Mouse (Mus musculus) G1E (cell line): ENCODE measurements around the gene Sema5a. TPM values are rescaled to one million over a fixed set of nuclear protein-coding genes. Genes with fewer than 3 reads are reported as not detected.

ENCODE experiments used
- ATAC-seq: 2 replicates; pipeline ENCODE4 v1.8.0; 2016; ENCODE audit warnings: mild to moderate bottlenecking; ENCODE audit not compliant: insufficient number of reproducible peaks, poor library complexity, low FRiP score, severe bottlenecking; ENCODE audit errors: extremely low read depth
- DNase-seq: peaks from one replicate; pipeline ENCODE4 v3.0.0; 2012; ENCODE audit warnings: low spot score
- H3K27me3 ChIP-seq: 2 replicates; pipeline ENCODE4 v1.6.1; 2012; ENCODE audit warnings: mild to moderate bottlenecking, low read length, inconsistent platforms; ENCODE audit not compliant: insufficient read depth
- H3K36me3 ChIP-seq: replicated peaks from 2 replicates; pipeline ENCODE3; 2012; ENCODE audit warnings: mild to moderate bottlenecking, inconsistent platforms
- H3K4me1 ChIP-seq: 2 replicates; pipeline ENCODE4 v1.6.1; 2012; ENCODE audit warnings: low read depth, low read length, inconsistent platforms, mixed read lengths; ENCODE audit not compliant: insufficient read depth
- H3K4me3 ChIP-seq: 2 replicates; pipeline ENCODE4 v1.5.1; 2012; ENCODE audit warnings: low read depth, mild to moderate bottlenecking, inconsistent platforms, low read length, moderate library complexity, mixed read lengths
- H3K9me3 ChIP-seq: replicated peaks from 2 replicates; pipeline ENCODE4 v1.6.1; 2012; ENCODE audit warnings: inconsistent platforms
- CTCF ChIP-seq: IDR thresholded peaks from 2 replicates; pipeline ENCODE4 v1.5.1; 2012; ENCODE audit warnings: low read depth, low read length, inconsistent platforms, mixed read lengths
- GATA1 ChIP-seq: IDR thresholded peaks from 2 replicates; pipeline ENCODE4 v1.6.1; 2012; ENCODE audit warnings: borderline replicate concordance, low read length, inconsistent platforms, mixed read lengths
- GATA2 ChIP-seq: IDR thresholded peaks from 2 replicates; pipeline ENCODE4 v1.6.1; 2012; ENCODE audit warnings: low read depth, low read length, inconsistent platforms, borderline replicate concordance
- POLR2AphosphoS5 ChIP-seq: IDR thresholded peaks from 2 replicates; pipeline ENCODE4 v1.6.1; 2012; ENCODE audit warnings: low read depth, low read length, inconsistent platforms; ENCODE audit not compliant: insufficient replicate concordance
- TAL1 ChIP-seq: conservative IDR thresholded peaks from 2 replicates; pipeline ENCODE4 v1.6.1; 2012; ENCODE audit warnings: low read depth, low read length, inconsistent platforms, mixed read lengths
- polyA plus RNA-seq: library from polyadenylated mRNA; stranded (reverse); fragments of >175 nt; gene quantifications from 2 replicates; pipeline ENCODE4 v1.2.3, GENCODE M21; 2012
- total RNA-seq, 2 experiments: library from RNA; stranded (forward) in 1 of 2; stranded (reverse) in 1 of 2; fragments of 200-1000 nt in 1 of 2; fragments of >200 nt in 1 of 2; fragmentation: Nextera tagmentation in 1 of 2; gene quantifications; 2 replicates each; pipeline ENCODE4 v1.2.3; 2014 to 2017

Sema5a gene
- total and polyA plus RNA-seq, 3 experiments, result 0.33 TPM; not detected in 2

DNA sequence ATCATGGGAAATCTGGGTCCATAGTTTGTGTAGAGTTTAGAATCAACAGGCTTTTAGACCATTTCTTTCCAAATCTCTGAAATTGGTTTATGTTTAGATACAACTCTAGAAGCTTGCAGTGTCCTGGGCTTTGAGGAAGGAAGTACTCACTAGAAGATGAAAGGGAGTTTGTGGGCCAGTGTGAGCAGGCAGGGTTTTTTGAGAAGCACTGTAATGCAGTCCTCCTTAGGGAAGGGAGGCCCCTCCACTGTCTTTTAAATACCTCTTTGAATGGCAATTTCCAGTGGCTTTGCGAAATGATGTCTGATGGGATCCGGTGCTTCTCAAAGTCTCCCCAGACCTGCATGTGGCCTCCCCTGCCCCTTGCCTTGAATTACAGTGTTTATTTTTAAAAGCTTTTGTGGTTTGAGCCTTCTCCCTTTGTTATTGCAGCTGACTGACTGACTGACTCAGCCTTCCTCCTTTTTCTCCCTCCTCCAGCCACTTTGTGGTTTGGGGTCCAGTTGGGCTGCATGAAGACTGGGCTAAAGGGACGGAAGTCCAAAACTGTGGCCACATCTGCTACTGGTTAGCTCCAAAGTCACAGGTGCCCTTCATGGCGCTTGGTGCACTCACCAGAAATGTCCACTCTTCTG, 83.9 kb downstream of the Sema5a start:
- ATAC-seq (no peak), DNase-seq (no peak)
- Histone ChIP-seq H3K27me3 (no peaks in the 10 kb centered on the region), H3K4me3 (no peak overlapping the region), H3K4me1 (no peaks in the 10 kb centered on the region), H3K9me3 (no peaks in the 10 kb centered on the region), H3K36me3 (no peaks in the 10 kb centered on the region)
- TF ChIP-seq GATA2 (no peak), GATA1 (no peak)

DNA sequence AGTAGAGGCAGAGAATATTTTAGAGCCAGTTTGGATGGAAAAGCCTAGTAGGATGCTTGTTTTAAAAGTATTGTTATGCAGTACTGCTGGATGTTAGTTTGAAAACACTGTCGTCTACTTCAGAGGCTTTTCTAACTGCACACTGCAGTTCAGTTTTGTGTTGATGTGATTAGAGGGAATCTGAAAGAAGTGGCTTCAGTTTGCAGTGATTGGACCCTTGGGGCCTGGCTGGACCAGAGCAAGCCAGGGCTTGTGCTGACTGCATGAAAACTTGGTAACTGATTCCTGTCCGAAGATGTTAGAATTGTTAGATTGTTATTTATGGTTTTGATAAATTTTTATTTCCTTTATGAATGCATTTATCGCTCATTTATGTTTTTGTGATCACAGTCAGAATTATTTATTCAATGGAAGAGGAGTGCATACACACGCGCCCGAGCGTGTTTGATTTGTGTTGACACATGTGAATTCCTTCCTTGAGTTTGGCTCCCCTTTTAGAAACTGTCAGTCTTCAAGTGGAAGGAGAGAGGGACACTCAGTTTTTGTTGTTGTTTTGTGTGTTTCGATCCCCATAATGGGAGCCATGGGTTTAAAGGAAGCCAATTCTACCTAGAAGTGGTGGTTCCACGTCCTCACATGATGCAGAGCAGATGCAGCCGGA, 85.2 kb downstream of the Sema5a start:
- Histone ChIP-seq H3K9me3 (no peaks in the 10 kb centered on the region), H3K27me3 (no peaks in the 10 kb centered on the region), H3K4me1 (no peaks in the 10 kb centered on the region), H3K4me3 (no peak overlapping the region), H3K36me3 (no peaks in the 10 kb centered on the region)
- ATAC-seq (no peak), DNase-seq (no peak)
- TF ChIP-seq CTCF (no peak), GATA2 (no peak), TAL1 (no peak), GATA1 (no peak), POLR2AphosphoS5 (no peak)

GRCm38 (mm10) chr15:32330427-32330826, 85.8 kb downstream of the Sema5a start:
- H3K27me3 ChIP-seq, result no peaks in the 10 kb centered on the region
- no peak for ATAC-seq
- H3K4me3 ChIP-seq, result no peak overlapping the region
- H3K36me3 ChIP-seq, result no peaks in the 10 kb centered on the region
- TF ChIP-seq TAL1, result no peak
- no peaks in the 10 kb centered on the region for H3K9me3 ChIP-seq
- H3K4me1 ChIP-seq, result no peaks in the 10 kb centered on the region
- DNase-seq, result no peak

DNA sequence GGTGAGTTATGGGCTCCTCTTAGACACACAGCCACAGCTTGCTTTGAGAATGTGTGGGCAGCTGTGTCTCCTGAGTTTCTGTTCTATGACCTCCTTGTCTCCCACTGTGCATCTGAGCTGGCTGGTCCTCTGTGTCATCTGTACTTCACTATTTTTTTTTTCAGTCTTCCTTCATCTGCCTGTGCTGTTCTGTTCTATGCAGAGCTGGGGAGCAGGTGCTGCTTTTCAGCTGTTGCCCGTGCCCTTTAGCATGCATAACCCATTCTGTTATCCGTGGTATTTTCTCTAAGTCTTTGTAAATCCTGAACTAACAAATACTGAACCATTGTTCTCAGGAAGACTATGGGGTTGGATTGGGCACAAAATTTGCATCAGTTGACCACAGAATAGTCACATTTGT, 86.4 kb downstream of the Sema5a start:
- DNase-seq, result no peak
- H3K27me3 ChIP-seq, result no peaks in the 10 kb centered on the region
- no peaks in the 10 kb centered on the region for H3K4me1 ChIP-seq
- H3K36me3 ChIP-seq, result no peaks in the 10 kb centered on the region
- ATAC-seq, result no peak
- no peak for TF ChIP-seq GATA2
- no peak for TF ChIP-seq GATA1
- no peak for TF ChIP-seq CTCF
- TF ChIP-seq POLR2AphosphoS5, result no peak
- no peak for TF ChIP-seq TAL1
- H3K9me3 ChIP-seq, result no peaks in the 10 kb centered on the region
- no peak overlapping the region for H3K4me3 ChIP-seq

GRCm38 (mm10) chr15:32333456-32333855, 88.8 kb downstream of the Sema5a start:
- DNase-seq (no peak), ATAC-seq (no peak)

DNA sequence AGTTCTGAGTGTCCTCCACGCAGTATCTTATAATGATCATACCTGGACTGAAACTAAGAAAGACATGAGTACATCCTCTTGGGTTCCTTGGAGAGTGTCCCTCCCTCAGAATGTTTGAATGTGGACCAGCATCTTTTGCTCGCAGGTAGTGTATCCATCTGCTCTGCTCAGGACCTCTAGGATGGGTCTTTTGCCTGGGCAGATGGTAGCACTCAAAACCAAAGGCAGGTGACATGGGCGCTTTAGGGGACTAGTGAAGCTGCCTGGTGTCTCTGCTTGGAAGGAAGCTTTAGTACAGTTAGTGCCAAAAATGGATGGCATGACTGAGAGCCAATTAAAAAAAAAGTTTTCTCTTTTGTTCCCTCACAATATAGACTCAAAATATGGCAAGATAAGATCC, 93.2 kb downstream of the Sema5a start:
- H3K36me3 ChIP-seq, result no peaks in the 10 kb centered on the region
- DNase-seq, result no peak
- no peak overlapping the region for H3K4me3 ChIP-seq
- H3K27me3 ChIP-seq, result no peaks in the 10 kb centered on the region
- TF ChIP-seq POLR2AphosphoS5 (no peak), CTCF (no peak), TAL1 (no peak), GATA2 (no peak), GATA1 (no peak)
- H3K4me1 ChIP-seq, result no peaks in the 10 kb centered on the region
- no peak for ATAC-seq
- H3K9me3 ChIP-seq, result no peaks in the 10 kb centered on the region

More at GRCm38 (mm10) chr15:32333456-32333855, 88.8 kb downstream of the Sema5a start:
- no peak overlapping the region for H3K4me3 ChIP-seq
- H3K27me3 ChIP-seq, result no peaks in the 10 kb centered on the region
- no peaks in the 10 kb centered on the region for H3K9me3 ChIP-seq
- no peaks in the 10 kb centered on the region for H3K4me1 ChIP-seq
- TF ChIP-seq CTCF, result no peak
- TF ChIP-seq GATA2, result no peak
- TF ChIP-seq GATA1, result no peak
- no peak for TF ChIP-seq TAL1
- TF ChIP-seq POLR2AphosphoS5, result no peak
- no peaks in the 10 kb centered on the region for H3K36me3 ChIP-seq

DNA sequence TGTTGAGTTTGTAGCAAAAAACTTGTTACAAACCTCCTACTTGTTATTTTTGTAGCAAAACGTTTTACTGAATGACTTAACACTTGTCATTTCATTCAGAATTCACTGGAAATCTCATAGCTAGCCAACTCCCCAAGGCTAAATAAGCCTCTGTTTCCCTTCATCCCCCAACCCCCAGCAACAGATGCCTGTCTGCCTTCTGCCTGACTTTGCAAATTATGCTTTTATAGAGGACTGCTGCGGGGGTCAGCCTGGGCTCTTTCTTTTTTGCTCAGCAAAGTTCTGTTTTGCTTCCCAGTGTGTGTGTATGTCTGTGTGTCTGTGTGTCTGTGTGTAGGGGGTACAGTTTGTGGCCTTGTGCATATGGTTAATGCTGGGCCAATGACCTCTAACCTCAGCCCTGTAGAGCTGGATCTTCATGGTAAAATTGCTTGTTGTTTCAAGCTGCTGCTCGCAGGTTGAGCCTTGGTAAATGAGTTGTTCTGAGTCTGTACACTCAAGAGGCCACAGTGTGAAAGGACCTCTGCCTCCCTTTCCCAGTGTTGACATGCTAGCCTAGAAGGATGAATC, 94.2 kb downstream of the Sema5a start:
- Histone ChIP-seq H3K4me1 (no peaks in the 10 kb centered on the region), H3K27me3 (no peaks in the 10 kb centered on the region), H3K9me3 (no peaks in the 10 kb centered on the region), H3K36me3 (no peaks in the 10 kb centered on the region), H3K4me3 (no peak overlapping the region)
- DNase-seq (no peak), ATAC-seq (no peak)
- no peak for TF ChIP-seq CTCF
- TF ChIP-seq GATA2, result no peak
- TF ChIP-seq GATA1, result no peak
- TF ChIP-seq TAL1, result no peak
